Mouse (Mus musculus): ENCODE data around the gene Gdpd5. TPM values are rescaled to one million over a fixed set of nuclear protein-coding genes. Genes with fewer than 3 reads are reported as not detected.

Gdpd5 gene
- polyA plus RNA-seq (2015; fragmentation: Nextera tagmentation; extraction: Ambion mirVana) = 22.7 and 27.8 TPM in 2 replicates

GRCm38 (mm10) chr7:99381214-99382087 is at the start of gene Gdpd5:
TSS of gene Gdpd5 (plus strand) at chr7:99381414.

GRCm38 (mm10) chr7:99352526-99353400 is 28.5 kb upstream of the Gdpd5 start, which contains the start of gene Serpinh1:
TSS of gene Serpinh1 (minus strand) at chr7:99353239.

GRCm38 (mm10) chr7:99465811-99466210 is 84.6 kb downstream of the Gdpd5 start, which contains the start of gene Klhl35:
TSS of gene Klhl35 (plus strand) at chr7:99466004.

GRCm38 (mm10) chr7:99483271-99483923 is 102.2 kb downstream of the Gdpd5 start, which contains the start of gene Rps3:
TSS of gene Rps3 (minus strand) at chr7:99483738.

Other genes starting within 250 kb of the Gdpd5 start
- 17.2 and 18.2 TPM in 2 replicates for gene Uvrag, start 240.3 kb upstream of the Gdpd5 start, polyA plus RNA-seq (2015; fragmentation: Nextera tagmentation; extraction: Ambion mirVana)
- gene Dgat2, start 198.7 kb upstream of the Gdpd5 start, polyA plus RNA-seq (2015; fragmentation: Nextera tagmentation; extraction: Ambion mirVana) = 30.6 and 31.9 TPM in 2 replicates
- 0.20 and 0.25 TPM in 2 replicates for gene Mogat2, start 142.8 kb upstream of the Gdpd5 start, polyA plus RNA-seq (2015; fragmentation: Nextera tagmentation; extraction: Ambion mirVana)
- gene Map6, start 114.0 kb upstream of the Gdpd5 start, polyA plus RNA-seq (2015; fragmentation: Nextera tagmentation; extraction: Ambion mirVana) = 116 and 131 TPM in 2 replicates
- 170 and 183 TPM in 2 replicates for gene Serpinh1, start 28.2 kb upstream of the Gdpd5 start, polyA plus RNA-seq (2015; fragmentation: Nextera tagmentation; extraction: Ambion mirVana)
- gene Klhl35, start 84.6 kb downstream of the Gdpd5 start, polyA plus RNA-seq (2015; fragmentation: Nextera tagmentation; extraction: Ambion mirVana) = 2.2 and 2.6 TPM in 2 replicates
- 404 and 432 TPM in 2 replicates for gene Rps3, start 102.3 kb downstream of the Gdpd5 start, polyA plus RNA-seq (2015; fragmentation: Nextera tagmentation; extraction: Ambion mirVana)
- 12.5 and 16.2 TPM in 2 replicates for gene Arrb1, start 154.1 kb downstream of the Gdpd5 start, polyA plus RNA-seq (2015; fragmentation: Nextera tagmentation; extraction: Ambion mirVana)
- gene Tpbgl, start 245.7 kb downstream of the Gdpd5 start, polyA plus RNA-seq (2015; fragmentation: Nextera tagmentation; extraction: Ambion mirVana) = 3.7 TPM in 2 replicates